In the genomic region with DNA sequence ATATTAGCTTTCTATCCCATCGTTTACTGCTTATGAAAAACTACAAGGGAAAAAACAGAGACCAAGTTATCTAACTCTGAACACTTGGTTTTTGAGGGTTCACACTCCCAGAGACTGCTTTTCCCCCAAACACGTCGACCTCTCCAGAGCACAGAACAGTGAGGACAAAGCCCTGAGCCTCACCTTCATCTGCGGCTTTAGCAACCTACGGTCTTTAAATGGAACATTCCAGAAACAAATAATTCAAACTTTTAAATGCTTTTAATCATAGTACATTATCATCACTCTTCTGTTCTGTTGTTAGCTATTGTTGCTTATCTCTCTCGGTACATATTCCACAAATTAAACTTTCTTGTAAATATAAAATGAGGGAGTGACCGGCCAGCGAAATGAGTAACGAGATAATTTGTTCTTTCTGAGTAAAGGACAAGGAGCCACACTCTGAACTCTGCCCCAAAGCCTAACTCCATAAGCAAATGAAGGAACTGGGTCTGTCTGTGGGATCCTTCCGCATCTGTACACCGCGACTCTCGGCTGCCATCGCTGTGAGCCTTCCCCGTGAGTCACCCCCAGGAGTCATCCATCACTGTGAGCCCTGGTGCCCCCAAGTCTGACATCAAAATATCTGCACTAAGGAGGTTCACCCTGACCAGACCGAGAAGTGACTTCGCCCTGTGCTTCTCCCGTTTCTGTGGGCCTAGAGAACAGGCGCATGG, we compare ENCODE assay signal across 17 mouse cellular contexts.
"Had no signal": no experiment of that assay in that cellular context is flagged by ENCODE, and none has a peak within 500 bp of the region (broad histone marks: within the 10 kb centered on the region; RNA-seq: fewer than 3 reads in every experiment).

No protein-coding gene starts in this region.

- H3K27me3 ChIP-seq: liver, embryonic 15.5 days; lung, embryonic 15.5 days; megakaryocyte, embryonic 14.5 days; midbrain, embryonic 13.5 days; midbrain, embryonic 15.5 days; neural tube, embryonic 12.5 days had no signal

- H3K4me1 ChIP-seq: liver, embryonic 15.5 days; lung, embryonic 15.5 days; megakaryocyte, embryonic 14.5 days; midbrain, embryonic 13.5 days; neural tube, embryonic 12.5 days had no signal

- H3K27ac ChIP-seq: liver, embryonic 15.5 days; lung, embryonic 15.5 days; macrophage; midbrain, embryonic 13.5 days; midbrain, embryonic 15.5 days; neural tube, embryonic 12.5 days had no signal

- H3K9me3 ChIP-seq: liver, embryonic 15.5 days; lung, embryonic 15.5 days; midbrain, embryonic 13.5 days; midbrain, embryonic 15.5 days; neural tube, embryonic 12.5 days had no signal

- ATAC-seq: liver, postnatal 0 days; lung, postnatal 0 days; midbrain, embryonic 13.5 days; midbrain, embryonic 15.5 days had no signal

- H3K36me3 ChIP-seq: liver, embryonic 15.5 days; lung, embryonic 15.5 days; midbrain, embryonic 13.5 days; midbrain, embryonic 15.5 days; neural tube, embryonic 12.5 days had no signal

- DNase-seq: liver, postnatal 0 days; lung, adult 2 months; lung, postnatal 14 days; lung, postnatal 36 days; right cerebral cortex, postnatal 14 days; thymus, adult 2 months; thymus, postnatal 25 days; thymus, postnatal 4 days had no signal

- H3K4me2 ChIP-seq: liver, embryonic 15.5 days; lung, embryonic 15.5 days; midbrain, embryonic 11.5 days; midbrain, embryonic 13.5 days; midbrain, embryonic 15.5 days; neural tube, embryonic 12.5 days had no signal

- H3K4me3 ChIP-seq: liver, embryonic 15.5 days; lung, embryonic 15.5 days; megakaryocyte, embryonic 14.5 days; midbrain, embryonic 13.5 days; midbrain, embryonic 15.5 days; neural tube, embryonic 12.5 days had no signal

- H3K9ac ChIP-seq: liver, embryonic 15.5 days; liver, postnatal 0 days; lung, embryonic 15.5 days; midbrain, embryonic 13.5 days; midbrain, embryonic 15.5 days; neural tube, embryonic 12.5 days had no signal
